Mouse (Mus musculus) kidney, adult 9 months (tissue): ENCODE measurements around the gene Nepro.
A peak's percentile ranks its signal among the peaks of the same experiment; 100 is the strongest.

Source experiments
- DNase-seq: peaks from one replicate; pipeline ENCODE4 v3.0.0; 2022

Nepro gene

GRCm38 (mm10) chr16:44772577-44772976 is 48.5 kb downstream of the Nepro start:
- no peak for DNase-seq

- DNase-seq = no peak
Measured at GRCm38 (mm10) chr16:44773673-44774072, 49.6 kb downstream of the Nepro start.

- no peak for DNase-seq
Measured at GRCm38 (mm10) chr16:44774201-44774600, 50.1 kb downstream of the Nepro start.

- peak; percentile 28 for DNase-seq
Measured at GRCm38 (mm10) chr16:44778538-44779147, 54.5 kb downstream of the Nepro start.

- DNase-seq = no peak
Measured at GRCm38 (mm10) chr16:44779494-44779893, 55.4 kb downstream of the Nepro start.

- no peak for DNase-seq
Measured at GRCm38 (mm10) chr16:44780751-44781150, 56.6 kb downstream of the Nepro start.
